Mouse (Mus musculus): ENCODE measurements around the gene Plch1. TPM values are rescaled to one million over a fixed set of nuclear protein-coding genes. Genes with fewer than 3 reads are reported as not detected.
A peak's percentile ranks its signal among the peaks of the same experiment; 100 is the strongest.

Plch1 gene
- polyA plus RNA-seq, 1 experiment from 2014 or later = 25.0 TPM

DNA sequence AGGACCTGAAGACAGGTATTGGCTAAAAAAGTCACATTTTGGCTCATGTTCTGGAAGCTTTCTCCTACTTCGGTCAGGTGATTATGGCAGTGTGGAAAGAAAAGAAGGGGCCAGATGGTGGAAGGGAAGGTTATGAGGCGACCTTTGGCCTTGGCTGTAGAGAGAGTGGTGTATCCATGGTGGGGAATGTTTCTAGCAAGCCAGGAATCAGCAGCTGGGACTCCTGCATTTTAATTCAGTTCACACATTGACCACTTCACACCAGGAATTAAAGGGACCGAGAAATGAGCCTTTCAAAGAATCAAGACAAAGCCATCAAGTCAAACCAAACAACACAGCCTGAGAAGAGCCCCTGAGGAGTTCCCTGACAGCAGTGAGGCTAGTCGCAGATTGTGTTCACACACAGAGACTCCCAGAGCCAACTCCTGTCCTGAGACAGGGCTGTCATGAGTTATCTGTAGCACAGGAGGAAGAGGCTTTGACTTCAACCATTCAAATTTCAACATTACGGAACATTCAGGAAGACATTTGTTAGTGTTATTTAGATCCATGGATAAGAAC, 112.4 kb downstream of the Plch1 start:
- Histone ChIP-seq H3K4me2 (no peak overlapping the region), H3K4me1 (peaks cover 12% of the 10 kb centered on the region), H3K9me3 (no peaks in the 10 kb centered on the region), H3K9ac (no peak overlapping the region), H3K27ac (no peak overlapping the region), H3K4me3 (replicated peaks) (no peak overlapping the region), H3K27me3 (no peaks in the 10 kb centered on the region), H3K36me3 (replicated peaks) (no peaks in the 10 kb centered on the region)
- 62% methylated on average over 5 of the region's 5 CpGs for WGBS
- no peak for ATAC-seq (ENCODE audit: low FRiP score)

DNA sequence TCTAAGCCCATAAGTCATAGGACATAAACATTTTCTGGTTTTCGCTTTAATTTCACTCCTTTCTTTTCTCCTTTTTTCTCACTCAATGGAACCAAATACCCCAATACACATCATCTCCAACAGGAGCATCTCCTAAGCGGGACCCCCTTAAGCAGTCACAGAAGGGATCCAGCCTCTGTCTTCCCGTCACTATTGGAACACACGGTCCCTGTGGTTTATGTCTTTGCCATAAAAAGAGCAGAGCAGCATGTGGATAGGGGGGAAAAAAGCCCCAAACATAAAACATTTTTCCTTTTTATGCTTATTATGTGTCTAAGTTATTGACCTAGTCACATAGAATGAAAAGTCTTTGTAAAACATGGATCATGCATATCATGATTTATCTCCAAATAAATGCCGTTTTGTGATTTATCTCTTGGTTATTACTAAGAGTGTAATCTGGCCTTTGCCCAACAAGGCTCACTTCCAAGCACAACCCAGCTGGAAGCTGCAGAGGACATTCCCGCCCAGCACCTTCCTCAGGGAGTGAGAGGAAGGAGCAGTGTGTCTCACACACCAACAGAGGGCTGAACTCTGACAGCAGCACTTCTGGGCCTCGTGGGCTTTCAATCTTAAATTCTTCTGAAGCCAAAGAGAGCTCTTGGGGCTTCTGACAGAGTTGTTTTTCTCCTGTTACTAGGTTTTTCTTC, 126.5 kb downstream of the Plch1 start:
- H3K9ac ChIP-seq = no peak overlapping the region
- no peaks in the 10 kb centered on the region for H3K9me3 ChIP-seq
- H3K27ac ChIP-seq = no peak overlapping the region
- no peak for ATAC-seq (ENCODE audit: low FRiP score)
- 84% methylated on average over 7 of the region's 7 CpGs for WGBS
- no peak overlapping the region for H3K4me3 ChIP-seq (replicated peaks)
- no peaks in the 10 kb centered on the region for H3K27me3 ChIP-seq
- H3K4me2 ChIP-seq = no peak overlapping the region
- H3K36me3 ChIP-seq (replicated peaks) = 0 out of 2 replicates have a peak, but pooled peaks cover 4% of the 10 kb centered on the region
- no peaks in the 10 kb centered on the region for H3K4me1 ChIP-seq

DNA sequence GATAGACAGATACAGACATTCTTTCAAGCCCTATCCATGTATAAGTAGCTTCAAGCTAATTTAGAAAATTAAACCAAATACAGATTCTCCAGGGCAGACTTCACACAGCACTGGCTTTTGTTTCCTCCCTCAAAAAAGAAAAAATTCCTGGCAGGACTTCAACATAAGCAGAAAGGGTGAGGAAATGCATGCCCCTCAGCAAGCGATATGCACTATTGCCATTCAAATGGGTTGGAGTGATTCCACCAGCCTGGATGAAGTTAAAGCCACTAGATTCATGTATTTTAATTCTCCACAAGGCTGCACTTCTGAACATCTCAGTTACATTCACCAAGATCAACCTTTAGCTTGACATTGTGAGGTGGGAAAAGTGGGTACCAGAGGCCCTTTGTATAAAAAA, 138.5 kb downstream of the Plch1 start:
- Histone ChIP-seq H3K4me3 (replicated peaks) (no peak overlapping the region), H3K4me2 (no peak overlapping the region), H3K36me3 (replicated peaks) (peaks cover 5% of the 10 kb centered on the region; the same call in 1 of the 2 replicates), H3K27ac (no peak overlapping the region), H3K27me3 (no peaks in the 10 kb centered on the region), H3K4me1 (0 out of 2 replicates have a peak, but pooled peaks cover under 1% of the 10 kb centered on the region), H3K9ac (no peak overlapping the region), H3K9me3 (no peaks in the 10 kb centered on the region)
- 86% methylated on average over 1 of the region's 1 CpGs for WGBS
- ATAC-seq (ENCODE audit: low FRiP score) = no peak

GRCm38 (mm10) chr3:63740073-63740472, 159.2 kb downstream of the Plch1 start:
- Histone ChIP-seq H3K27ac (peak overlapping the region; percentile 57; the same call in 1 of the 2 replicates), H3K9ac (no peak overlapping the region), H3K4me1 (peaks cover 10% of the 10 kb centered on the region), H3K36me3 (replicated peaks) (peaks cover 6% of the 10 kb centered on the region; the same call in 1 of the 2 replicates), H3K4me2 (no peak overlapping the region), H3K9me3 (no peaks in the 10 kb centered on the region), H3K4me3 (replicated peaks) (no peak overlapping the region), H3K27me3 (no peaks in the 10 kb centered on the region)
- ATAC-seq (ENCODE audit: low FRiP score) = peak; percentile 53; the same call in 1 of the 2 replicates
- 33% methylated on average over 2 of the region's 2 CpGs for whole genome bisulfite sequencing

DNA sequence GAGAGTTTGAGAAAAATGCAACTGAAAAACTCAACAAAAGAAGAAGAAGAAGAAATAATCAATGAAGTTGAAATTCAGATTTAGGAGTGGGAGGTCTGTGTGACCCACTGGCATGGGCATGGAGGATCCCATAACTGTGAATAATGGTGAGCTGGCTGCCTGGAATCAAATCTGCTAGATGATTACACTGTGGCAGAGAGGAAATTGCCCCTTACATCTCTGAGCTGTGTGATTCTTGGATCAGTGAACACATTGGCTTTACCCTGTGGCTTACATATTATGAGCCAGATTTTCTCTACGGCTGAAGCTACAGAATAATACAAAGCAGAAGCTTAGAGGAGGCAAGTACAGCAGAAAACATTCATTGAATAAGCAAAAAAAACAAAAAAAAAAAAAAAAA, 170.9 kb downstream of the Plch1 start:
- WGBS = 77% methylated on average over 1 of the region's 1 CpGs
- no peak overlapping the region for H3K27ac ChIP-seq
- no peak overlapping the region for H3K4me2 ChIP-seq
- no peaks in the 10 kb centered on the region for H3K27me3 ChIP-seq
- no peaks in the 10 kb centered on the region; the same call in 1 of the 2 replicates for H3K4me1 ChIP-seq
- no peak overlapping the region for H3K4me3 ChIP-seq (replicated peaks)
- H3K9me3 ChIP-seq = no peaks in the 10 kb centered on the region
- no peak overlapping the region for H3K9ac ChIP-seq
- no peaks in the 10 kb centered on the region for H3K36me3 ChIP-seq (replicated peaks)
- ATAC-seq (ENCODE audit: low FRiP score) = no peak

DNA sequence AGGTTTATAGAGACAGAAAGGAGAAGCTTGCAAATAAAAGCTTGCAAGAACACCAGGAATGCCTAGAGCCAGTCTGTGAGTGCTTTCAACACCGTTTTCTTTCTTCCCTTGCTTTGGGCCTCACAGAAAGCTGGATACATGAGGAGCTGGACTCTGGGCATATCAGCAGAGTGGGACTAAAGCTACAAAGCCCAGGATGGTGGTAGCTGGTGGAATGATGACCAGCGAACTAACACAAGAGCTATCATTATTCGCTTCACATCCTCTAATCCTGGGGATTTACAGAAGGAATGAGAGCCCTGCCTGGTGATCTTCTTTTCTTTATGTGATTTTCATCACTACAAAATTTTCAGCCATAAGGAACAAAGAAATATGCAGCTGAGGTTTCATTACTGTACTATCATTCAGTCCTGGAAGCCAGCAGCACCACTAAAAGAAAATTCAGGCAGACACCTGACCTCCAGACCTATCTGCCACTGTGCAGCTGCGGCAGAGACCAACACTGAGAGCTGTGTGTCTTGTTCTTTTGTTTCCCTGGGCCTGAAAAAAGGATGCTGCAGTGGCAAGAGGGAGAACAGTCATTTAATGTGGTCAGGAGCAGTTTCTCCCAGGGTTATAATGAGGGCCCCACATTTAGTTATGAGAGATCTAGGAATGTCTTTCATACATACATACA, 172.5 kb downstream of the Plch1 start:
- Histone ChIP-seq H3K4me2 (no peak overlapping the region), H3K36me3 (replicated peaks) (no peaks in the 10 kb centered on the region), H3K4me1 (no peaks in the 10 kb centered on the region; the same call in 1 of the 2 replicates), H3K9me3 (no peaks in the 10 kb centered on the region), H3K4me3 (replicated peaks) (no peak overlapping the region), H3K27ac (peak overlapping the region; percentile 27; the same call in 1 of the 2 replicates), H3K27me3 (no peaks in the 10 kb centered on the region), H3K9ac (no peak overlapping the region)
- no peak; the same call in 1 of the 2 replicates for ATAC-seq (ENCODE audit: low FRiP score)
- 64% methylated on average over 4 of the region's 4 CpGs for WGBS

- no peak for ATAC-seq (ENCODE audit: low FRiP score)
- 89% methylated on average over 2 of the region's 2 CpGs for WGBS
These were observed 205.6 kb downstream of the Plch1 start for GRCm38 (mm10) chr3:63693694-63694093.

GRCm38 (mm10) chr3:63692727-63693126, 206.5 kb downstream of the Plch1 start:
- H3K9me3 ChIP-seq = no peaks in the 10 kb centered on the region
- ATAC-seq (ENCODE audit: low FRiP score) = 0 out of 2 replicates have a peak, but pooled peaks have one; percentile 41
- H3K9ac ChIP-seq = no peak overlapping the region
- no peaks in the 10 kb centered on the region for H3K27me3 ChIP-seq
- no peak overlapping the region for H3K4me2 ChIP-seq
- no peak overlapping the region for H3K27ac ChIP-seq
- WGBS = 89% methylated on average over 4 of the region's 4 CpGs
- H3K4me3 ChIP-seq (replicated peaks) = no peak overlapping the region
- no peaks in the 10 kb centered on the region for H3K4me1 ChIP-seq
- H3K36me3 ChIP-seq (replicated peaks) = peaks cover 4% of the 10 kb centered on the region

More at GRCm38 (mm10) chr3:63693694-63694093, 205.6 kb downstream of the Plch1 start:
- no peak overlapping the region for H3K27ac ChIP-seq
- H3K36me3 ChIP-seq (replicated peaks) = peaks cover 14% of the 10 kb centered on the region
- H3K4me2 ChIP-seq = no peak overlapping the region
- H3K9ac ChIP-seq = no peak overlapping the region
- H3K9me3 ChIP-seq = no peaks in the 10 kb centered on the region
- H3K4me3 ChIP-seq (replicated peaks) = no peak overlapping the region
- no peaks in the 10 kb centered on the region for H3K4me1 ChIP-seq
- H3K27me3 ChIP-seq = no peaks in the 10 kb centered on the region

GRCm38 (mm10) chr3:63668779-63669178, 230.5 kb downstream of the Plch1 start:
- no peaks in the 10 kb centered on the region for H3K36me3 ChIP-seq (replicated peaks)
- H3K4me2 ChIP-seq = no peak overlapping the region
- WGBS = 75% methylated on average over 4 of the region's 4 CpGs
- no peak overlapping the region for H3K4me3 ChIP-seq (replicated peaks)
- no peaks in the 10 kb centered on the region for H3K9me3 ChIP-seq
- no peaks in the 10 kb centered on the region for H3K4me1 ChIP-seq
- no peak for ATAC-seq (ENCODE audit: low FRiP score)
- no peaks in the 10 kb centered on the region for H3K27me3 ChIP-seq
- no peak overlapping the region for H3K27ac ChIP-seq
- H3K9ac ChIP-seq = no peak overlapping the region

DNA sequence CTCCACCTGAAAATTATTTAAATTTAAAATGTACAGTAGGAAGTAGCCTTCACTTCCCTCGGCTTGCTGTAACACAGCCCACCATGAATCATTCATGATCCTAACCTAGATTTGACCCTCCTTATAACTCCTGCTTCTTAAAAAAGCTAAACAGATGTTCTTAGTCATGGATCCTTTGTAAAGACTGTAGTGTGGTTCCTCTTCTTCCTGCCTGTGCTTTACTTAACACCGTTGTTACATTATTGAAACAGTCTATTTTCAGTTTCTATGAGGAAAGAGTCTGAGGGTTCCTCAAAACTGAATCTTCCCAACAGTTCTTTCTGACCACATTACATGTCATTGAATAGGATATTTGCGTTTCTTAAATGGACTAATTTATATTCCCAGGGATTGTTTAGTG, 234.0 kb downstream of the Plch1 start:
- Histone ChIP-seq H3K36me3 (replicated peaks) (no peaks in the 10 kb centered on the region), H3K4me3 (replicated peaks) (no peak overlapping the region), H3K27ac (no peak overlapping the region), H3K27me3 (no peaks in the 10 kb centered on the region), H3K9me3 (no peaks in the 10 kb centered on the region), H3K4me1 (no peaks in the 10 kb centered on the region), H3K4me2 (no peak overlapping the region), H3K9ac (no peak overlapping the region)
- WGBS = 78% methylated on average over 3 of the region's 3 CpGs
- ATAC-seq (ENCODE audit: low FRiP score) = no peak

DNA sequence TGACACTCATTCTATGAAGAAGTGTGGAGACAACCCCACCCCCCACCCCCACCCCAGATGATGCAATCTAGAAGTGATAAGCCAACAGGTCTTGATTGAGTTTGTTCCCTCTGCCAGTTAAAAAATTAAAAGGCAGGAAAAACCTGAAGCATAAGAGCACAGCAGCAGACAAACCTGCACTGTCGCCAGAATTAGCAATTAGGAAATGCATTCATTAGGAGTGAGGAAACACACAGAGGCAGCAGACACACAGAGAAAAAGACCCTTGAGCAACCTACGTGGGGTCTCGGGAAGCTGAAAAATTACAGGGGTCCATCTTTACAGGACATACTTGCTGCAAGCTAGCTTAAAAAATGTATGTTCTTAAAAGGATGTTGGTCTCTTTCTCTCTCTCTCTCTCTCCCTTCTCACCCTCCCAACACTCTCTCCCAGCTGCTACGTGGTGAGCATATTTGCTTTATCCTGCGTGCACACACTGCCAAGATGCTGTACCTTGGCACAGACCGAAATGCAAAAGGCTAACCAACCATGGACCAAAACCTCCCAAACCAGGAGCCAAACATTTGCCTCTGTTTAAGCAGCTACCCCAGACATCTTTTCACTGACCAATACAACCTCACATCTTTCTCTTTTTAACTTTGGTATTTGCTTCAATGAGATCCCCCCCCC, 234.6 kb downstream of the Plch1 start:
- ATAC-seq (ENCODE audit: low FRiP score) = no peak
- Histone ChIP-seq H3K27me3 (no peaks in the 10 kb centered on the region), H3K4me1 (no peaks in the 10 kb centered on the region), H3K36me3 (replicated peaks) (no peaks in the 10 kb centered on the region), H3K4me2 (no peak overlapping the region), H3K9ac (no peak overlapping the region), H3K4me3 (replicated peaks) (no peak overlapping the region), H3K9me3 (no peaks in the 10 kb centered on the region), H3K27ac (no peak overlapping the region)
- WGBS = 76% methylated on average over 6 of the region's 6 CpGs

Data from forebrain, embryonic 12.5 days (tissue).